Mouse (Mus musculus): ENCODE measurements around the gene Olfr1381. TPM values are rescaled to one million over a fixed set of nuclear protein-coding genes. Genes with fewer than 3 reads are reported as not detected.

Olfr1381 gene
- not detected in 2 replicates for polyA plus RNA-seq (2012; ENCODE audit: low replicate concordance)

GRCm38 (mm10) chr11:49543149-49543548 lies at the start of gene Olfr1381:
TSS of gene Olfr1381 (plus strand) at chr11:49543449.

GRCm38 (mm10) chr11:49519348-49519747 lies 23.9 kb upstream of the Olfr1381 start, which contains the start of gene Olfr1383:
TSS of gene Olfr1383 (plus strand) at chr11:49519648.

GRCm38 (mm10) chr11:49527947-49528346 lies 15.3 kb upstream of the Olfr1381 start, which contains the start of gene Olfr1382:
TSS of gene Olfr1382 (plus strand) at chr11:49528247.

GRCm38 (mm10) chr11:49556578-49556977 lies 13.3 kb downstream of the Olfr1381 start, which contains the start of gene Olfr1380:
TSS of gene Olfr1380 (plus strand) at chr11:49556878.

Other genes starting within 250 kb of the Olfr1381 start
- gene Olfr10, start 238.7 kb upstream of the Olfr1381 start, polyA plus RNA-seq (2012; ENCODE audit: low replicate concordance), result 0.04 TPM in 1 of 2 replicates, not detected in the other
- not detected in 2 replicates for gene Olfr1391, start 220.7 kb upstream of the Olfr1381 start, polyA plus RNA-seq (2012; ENCODE audit: low replicate concordance)
- gene Olfr1390, start 208.3 kb upstream of the Olfr1381 start, polyA plus RNA-seq (2012; ENCODE audit: low replicate concordance), result not detected in 2 replicates
- not detected in 2 replicates for gene Olfr1389, start 120.4 kb upstream of the Olfr1381 start, polyA plus RNA-seq (2012; ENCODE audit: low replicate concordance)
- gene Olfr1388, start 106.8 kb upstream of the Olfr1381 start, polyA plus RNA-seq (2012; ENCODE audit: low replicate concordance), result not detected in 2 replicates
- not detected in 2 replicates for gene Olfr1387, start 88.1 kb upstream of the Olfr1381 start, polyA plus RNA-seq (2012; ENCODE audit: low replicate concordance)
- gene Olfr1386, start 78.4 kb upstream of the Olfr1381 start, polyA plus RNA-seq (2012; ENCODE audit: low replicate concordance), result not detected in 2 replicates
- gene Olfr1385, start 54.4 kb upstream of the Olfr1381 start, polyA plus RNA-seq (2012; ENCODE audit: low replicate concordance), result not detected in 2 replicates
- gene Olfr1384, start 36.7 kb upstream of the Olfr1381 start, polyA plus RNA-seq (2012; ENCODE audit: low replicate concordance), result not detected in 2 replicates
- gene Olfr1383, start 23.8 kb upstream of the Olfr1381 start, polyA plus RNA-seq (2012; ENCODE audit: low replicate concordance), result not detected in 2 replicates
- not detected in 2 replicates for gene Olfr1382, start 15.2 kb upstream of the Olfr1381 start, polyA plus RNA-seq (2012; ENCODE audit: low replicate concordance)
- not detected in 2 replicates for gene Olfr1380, start 13.4 kb downstream of the Olfr1381 start, polyA plus RNA-seq (2012; ENCODE audit: low replicate concordance)
- 0.18 and 1.1 TPM in 2 replicates for gene Flt4, start 65.8 kb downstream of the Olfr1381 start, polyA plus RNA-seq (2012; ENCODE audit: low replicate concordance)
- gene Scgb3a1, start 120.2 kb downstream of the Olfr1381 start, polyA plus RNA-seq (2012; ENCODE audit: low replicate concordance), result not detected in 2 replicates
- gene Cnot6, start 169.3 kb downstream of the Olfr1381 start, polyA plus RNA-seq (2012; ENCODE audit: low replicate concordance), result 14.2 and 28.8 TPM in 2 replicates

All from hematopoietic multipotent progenitor cell, adult 10-12 weeks (in vitro differentiated cells).